Mouse (Mus musculus): Measurements from ENCODE around the gene Crybg2.

Crybg2 gene

GRCm38 (mm10) chr4:134094004-134094564, 33.5 kb downstream of the Crybg2 start:
- DNase-seq (ENCODE audit: low read depth, low spot score) = no peak

- DNase-seq (ENCODE audit: low read depth, low spot score) = no peak
Measured at GRCm38 (mm10) chr4:134094923-134095547, 34.4 kb downstream of the Crybg2 start, which contains the start of gene Cd52. TSS of gene Cd52 (minus strand) at chr4:134095082.

- DNase-seq (ENCODE audit: low read depth, low spot score) = no peak
Measured at GRCm38 (mm10) chr4:134096120-134096519, 35.5 kb downstream of the Crybg2 start.

- no peak for DNase-seq (ENCODE audit: low read depth, low spot score)
Measured at GRCm38 (mm10) chr4:134097015-134097608, 36.5 kb downstream of the Crybg2 start.

GRCm38 (mm10) chr4:134098628-134099027, 38.0 kb downstream of the Crybg2 start:
- DNase-seq (ENCODE audit: low read depth, low spot score) = no peak

GRCm38 (mm10) chr4:134100245-134100644, 39.6 kb downstream of the Crybg2 start:
- DNase-seq (ENCODE audit: low read depth, low spot score) = no peak

- DNase-seq (ENCODE audit: low read depth, low spot score) = peak; percentile 98
Measured at GRCm38 (mm10) chr4:134101979-134102741, 41.5 kb downstream of the Crybg2 start, which contains the start of gene Ubxn11. TSS of gene Ubxn11 (plus strand) at chr4:134102570.

- DNase-seq (ENCODE audit: low read depth, low spot score) = no peak
Measured at GRCm38 (mm10) chr4:134102742-134103119, 42.1 kb downstream of the Crybg2 start.

GRCm38 (mm10) chr4:134106105-134106504, 45.5 kb downstream of the Crybg2 start:
- no peak for DNase-seq (ENCODE audit: low read depth, low spot score)

- no peak for DNase-seq (ENCODE audit: low read depth, low spot score)
Measured at GRCm38 (mm10) chr4:134107730-134108129, 47.1 kb downstream of the Crybg2 start.

- DNase-seq (ENCODE audit: low read depth, low spot score) = no peak
Measured at GRCm38 (mm10) chr4:134108196-134108595, 47.6 kb downstream of the Crybg2 start.

- no peak for DNase-seq (ENCODE audit: low read depth, low spot score)
Measured at GRCm38 (mm10) chr4:134110653-134111052, 50.0 kb downstream of the Crybg2 start.

- no peak for DNase-seq (ENCODE audit: low read depth, low spot score)
Measured at GRCm38 (mm10) chr4:134112403-134112802, 51.8 kb downstream of the Crybg2 start.

- DNase-seq (ENCODE audit: low read depth, low spot score) = peak; percentile 88
Measured at GRCm38 (mm10) chr4:134113356-134113994, 52.9 kb downstream of the Crybg2 start.

- DNase-seq (ENCODE audit: low read depth, low spot score) = no peak
Measured at GRCm38 (mm10) chr4:134114038-134114437, 53.4 kb downstream of the Crybg2 start.

- peak; percentile 94 for DNase-seq (ENCODE audit: low read depth, low spot score)
Measured at GRCm38 (mm10) chr4:134115215-134116144, 54.9 kb downstream of the Crybg2 start.

GRCm38 (mm10) chr4:134116501-134116900, 55.9 kb downstream of the Crybg2 start:
- peak; percentile 71 for DNase-seq (ENCODE audit: low read depth, low spot score)

GRCm38 (mm10) chr4:134117012-134117411, 56.4 kb downstream of the Crybg2 start:
- DNase-seq (ENCODE audit: low read depth, low spot score) = peak; percentile 94

- DNase-seq (ENCODE audit: low read depth, low spot score) = peak; percentile 77
Measured at GRCm38 (mm10) chr4:134118126-134118800, 57.6 kb downstream of the Crybg2 start.

GRCm38 (mm10) chr4:134119042-134119441, 58.4 kb downstream of the Crybg2 start:
- DNase-seq (ENCODE audit: low read depth, low spot score) = peak; percentile 71
